Comparison of ENCODE assay signal across 11 mouse cellular contexts in genomic region chr13:56103796-56104746, GRCm38 (mm10). TPM values are rescaled to one million over a fixed set of nuclear protein-coding genes. Genes with fewer than 3 reads are reported as not detected.
DNase-seq lines count a peak whose midpoint lies in the region; ATAC-seq lines count a peak whose summit lies in the region.
"Had no signal": no experiment of that assay in that cellular context is flagged by ENCODE, and none has a peak within 500 bp of the region (broad histone marks: within the 10 kb centered on the region; RNA-seq: fewer than 3 reads in every experiment).

No protein-coding gene starts in this region.

- no peaks in the 10 kb centered on the region for H3K27me3 ChIP-seq in forebrain, embryonic 12.5 days
- no peaks in the 10 kb centered on the region for H3K27me3 ChIP-seq in forebrain, embryonic 11.5 days (ENCODE audit: control insufficient read depth, insufficient read depth, low read length)
- no peaks in the 10 kb centered on the region for H3K27me3 ChIP-seq in forebrain, embryonic 15.5 days
- H3K27me3 ChIP-seq: Patski had no signal

- no peak for DNase-seq in forebrain, embryonic 11.5 days (ENCODE audit: low spot score)
- peak; percentile 92 for DNase-seq in MN1 (ENCODE audit: low spot score)
- DNase-seq in layer of hippocampus, postnatal 36 days, result peak; percentile 54 to 60
- no peak for DNase-seq in embryo, embryonic 9.5 days (ENCODE audit: extremely low spot score)
- DNase-seq in urinary bladder, postnatal 25 days (ENCODE audit: low spot score), result no peak
- DNase-seq: lung, postnatal 14 days had no signal

- WGBS in forebrain, embryonic 12.5 days, result 89% methylated on average over 26 of the region's 26 CpGs
- WGBS in forebrain, embryonic 11.5 days, result 94% methylated on average over 26 of the region's 26 CpGs
- WGBS in forebrain, embryonic 15.5 days, result 84% methylated on average over 26 of the region's 26 CpGs

- H3K4me1 ChIP-seq in forebrain, embryonic 12.5 days, result peaks cover 10% of the 10 kb centered on the region
- no peaks in the 10 kb centered on the region for H3K4me1 ChIP-seq in forebrain, embryonic 11.5 days (replicated peaks; ENCODE audit: control insufficient read depth, insufficient read depth, low read length)
- peaks cover 20% of the 10 kb centered on the region for H3K4me1 ChIP-seq in forebrain, embryonic 15.5 days

- no peaks in the 10 kb centered on the region for H3K9me3 ChIP-seq in forebrain, embryonic 12.5 days
- H3K9me3 ChIP-seq in forebrain, embryonic 11.5 days (ENCODE audit: control insufficient read depth, low read length), result no peaks in the 10 kb centered on the region
- H3K9me3 ChIP-seq in forebrain, embryonic 15.5 days, result no peaks in the 10 kb centered on the region

- H3K9ac ChIP-seq in forebrain, embryonic 12.5 days, result no peak overlapping the region
- no peak overlapping the region for H3K9ac ChIP-seq in forebrain, embryonic 11.5 days (ENCODE audit: low read length)
- no peak overlapping the region for H3K9ac ChIP-seq in forebrain, embryonic 15.5 days (replicated peaks)

- H3K36me3 ChIP-seq in forebrain, embryonic 12.5 days (replicated peaks), result peaks cover 67% of the 10 kb centered on the region
- H3K36me3 ChIP-seq in forebrain, embryonic 11.5 days (ENCODE audit: control insufficient read depth, insufficient read depth, low read length), result peaks cover 10% of the 10 kb centered on the region
- peaks cover 29% of the 10 kb centered on the region; the same call in 1 of the 2 replicates for H3K36me3 ChIP-seq in forebrain, embryonic 15.5 days

- H3K4me2 ChIP-seq in forebrain, embryonic 12.5 days, result no peak overlapping the region
- H3K4me2 ChIP-seq in forebrain, embryonic 11.5 days (ENCODE audit: low read depth, low read length, severe bottlenecking), result no peak overlapping the region
- H3K4me2 ChIP-seq in forebrain, embryonic 15.5 days (replicated peaks), result no peak overlapping the region

- H3K4me3 ChIP-seq in forebrain, embryonic 12.5 days (replicated peaks), result no peak overlapping the region
- no peak overlapping the region for H3K4me3 ChIP-seq in forebrain, embryonic 11.5 days (ENCODE audit: low read depth, low read length)
- no peak overlapping the region for H3K4me3 ChIP-seq in forebrain, embryonic 15.5 days
- H3K4me3 ChIP-seq: left cerebral cortex, adult 2 months had no signal

- peak; percentile 33; the same call in 1 of the 2 replicates for ATAC-seq in forebrain, embryonic 12.5 days (ENCODE audit: low FRiP score)
- ATAC-seq in forebrain, embryonic 11.5 days (replicated peaks; ENCODE audit: low FRiP score), result no peak
- ATAC-seq in forebrain, embryonic 15.5 days (replicated peaks), result 0 out of 2 replicates have a peak, but pooled peaks have one; percentile 48
- no peak for ATAC-seq in monocyte, adult 5-6 weeks (replicated peaks; ENCODE audit: insufficient number of reproducible peaks, low FRiP score, low TSS enrichment, poor library complexity, severe bottlenecking)
- ATAC-seq: Patski had no signal

- H3K27ac ChIP-seq in forebrain, embryonic 12.5 days, result peak overlapping the region; percentile 14; the same call in 1 of the 2 replicates
- H3K27ac ChIP-seq in forebrain, embryonic 11.5 days (ENCODE audit: low read depth, low read length), result no peak overlapping the region
- peak overlapping the region; percentile 31; the same call in 1 of the 2 replicates for H3K27ac ChIP-seq in forebrain, embryonic 15.5 days (replicated peaks)
- H3K27ac ChIP-seq: left cerebral cortex, adult 2 months had no signal

RNA-seq across cellular contexts. Expression of gene H2afy, which starts 32.1 kb away (rescaled TPM):
- 651 and 663 TPM in 2 replicates for polyA plus RNA-seq in forebrain, embryonic 12.5 days (2016; fragmentation: Nextera tagmentation; extraction: Ambion mirVana)
- 685 and 702 TPM in 2 replicates for polyA plus RNA-seq in forebrain, embryonic 11.5 days (2014; fragmentation: Nextera tagmentation; extraction: Ambion mirVana)
- 424 and 456 TPM in 2 replicates for polyA plus RNA-seq in forebrain, embryonic 15.5 days (2015; fragmentation: Nextera tagmentation; extraction: Ambion mirVana)
- total RNA-seq in layer of hippocampus, postnatal 36 days (2021), result 100 to 1,000 TPM; 120 to 128 TPM
- total RNA-seq in monocyte, adult 5-6 weeks (2017), result 218 to 284 TPM (median 219 TPM) in 3 replicates

Comparison
In these comparisons a context has a peak if more than half of its experiments do, and no peak if none do; other contexts are left out.
1. ATAC-seq: peak in forebrain, embryonic 12.5 days (single experiment) and forebrain, embryonic 15.5 days (single experiment); none in forebrain, embryonic 11.5 days (single experiment) and monocyte, adult 5-6 weeks (single experiment).
2. DNase-seq: peak in MN1 (single experiment) and layer of hippocampus, postnatal 36 days (2 of 2); none in forebrain, embryonic 11.5 days (single experiment), embryo, embryonic 9.5 days (single experiment) and urinary bladder, postnatal 25 days (single experiment).